Mouse (Mus musculus) hindbrain, embryonic 11.5 days (tissue): Measurements from ENCODE around the gene Grik5. TPM values are rescaled to one million over a fixed set of nuclear protein-coding genes. Genes with fewer than 3 reads are reported as not detected.
A peak's percentile ranks its signal among the peaks of the same experiment; 100 is the strongest.

ENCODE experiments used
- ATAC-seq: fragments of 200-750 bp; cut with Nextera tagmentation; 2 replicates; pipeline ENCODE4 v1.8.0; 2017; ENCODE audit warnings: mild to moderate bottlenecking, moderate TSS enrichment, moderate library complexity; ENCODE audit not compliant: low FRiP score
- DNase-seq: peaks from one replicate; pipeline ENCODE4 v3.0.0-alpha.2; 2015; ENCODE audit warnings: low spot score
- H3K27ac ChIP-seq: fragments of 300-500 bp; sonication (generic); 2 replicates; pipeline ENCODE4 v1.5.1; 2014; ENCODE audit warnings: mild to moderate bottlenecking, low read depth, low read length
- H3K27me3 ChIP-seq: fragments of 300-500 bp; sonication (generic); 2 replicates; pipeline ENCODE4 v1.6.1; 2014; ENCODE audit warnings: mild to moderate bottlenecking, low read length, moderate library complexity, mixed read lengths; ENCODE audit not compliant: control insufficient read depth, insufficient read depth
- H3K36me3 ChIP-seq: fragments of 300-500 bp; sonication (generic); 2 replicates; pipeline ENCODE4 v1.6.1; 2014; ENCODE audit warnings: mild to moderate bottlenecking, low read length, moderate library complexity, mixed read lengths; ENCODE audit not compliant: control insufficient read depth, insufficient read depth
- H3K4me1 ChIP-seq: fragments of 300-500 bp; sonication (generic); replicated peaks from 2 replicates; pipeline ENCODE4 v1.6.1; 2014; ENCODE audit warnings: low read length, mixed read lengths; ENCODE audit not compliant: control insufficient read depth, insufficient read depth
- H3K4me2 ChIP-seq: fragments of 300-500 bp; sonication (generic); replicated peaks from 2 replicates; pipeline ENCODE4 v1.6.1; 2014; ENCODE audit warnings: mild to moderate bottlenecking, low read depth, low read length
- H3K4me3 ChIP-seq: fragments of 300-500 bp; sonication (generic); 2 replicates; pipeline ENCODE4 v1.5.1; 2014; ENCODE audit warnings: low read depth, low read length
- H3K9ac ChIP-seq: fragments of 300-500 bp; sonication (generic); 2 replicates; pipeline ENCODE4 v1.6.1; 2014; ENCODE audit warnings: low read depth, low read length
- H3K9me3 ChIP-seq: fragments of 300-500 bp; sonication (generic); 2 replicates; pipeline ENCODE4 v1.6.1; 2016; ENCODE audit warnings: low read length; ENCODE audit not compliant: control insufficient read depth
- WGBS: fragments of 180-500 bp; shearing (Covaris S2); extraction: QIAGEN DNeasy Blood & Tissue Kit; methylation state at CpG from one replicate; pipeline ENCODE4 v1.1.7; 2014; 5-methylcytosine and 5-hydroxymethylcytosine counted together
- polyA plus RNA-seq: library from polyadenylated mRNA; unstranded; fragments of >200 nt; fragmentation: Nextera tagmentation; extraction: Ambion mirVana; gene quantifications from 2 replicates; pipeline ENCODE4 v1.2.1, GENCODE M21; 2014

Grik5 gene
- polyA plus RNA-seq, 1 experiment from 2014 or later, result 14.4 TPM

DNA sequence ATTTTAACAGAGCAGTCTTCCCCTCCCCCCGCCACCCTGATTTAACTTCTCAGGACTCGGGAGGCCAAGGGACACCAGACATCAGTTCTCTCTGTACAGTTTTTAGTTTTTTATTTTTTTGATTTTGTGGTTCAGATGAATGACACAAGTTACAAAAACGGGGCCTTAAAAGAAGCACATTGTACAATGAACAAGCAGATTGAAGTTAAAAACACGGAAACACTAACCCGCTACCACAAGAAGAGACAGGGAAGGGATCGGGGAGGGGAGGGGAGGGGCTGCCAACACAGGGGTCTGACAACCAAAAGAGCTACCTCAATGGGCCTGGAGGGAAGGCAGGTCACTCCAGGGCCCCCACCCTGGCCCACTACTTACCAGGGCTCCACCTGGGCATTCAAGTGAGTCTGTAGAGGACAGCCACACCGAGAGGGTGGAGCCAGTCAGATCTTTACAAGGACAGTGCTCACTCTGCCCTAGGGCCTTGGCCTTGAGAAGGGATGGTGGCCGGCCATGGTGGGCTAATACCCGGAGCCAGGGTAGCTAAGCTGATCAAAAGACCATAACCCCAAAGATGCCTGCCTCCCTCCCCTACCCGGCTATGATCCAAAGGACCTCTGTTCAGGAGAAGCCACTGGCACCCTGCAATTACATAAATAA, 15.2 kb upstream of the Grik5 start:
- no peak overlapping the region for H3K9ac ChIP-seq
- DNase-seq, result peak; percentile 39
- peaks cover 9% of the 10 kb centered on the region; the same call in 1 of the 2 replicates for H3K36me3 ChIP-seq
- WGBS, result 47% methylated on average over 10 of the region's 10 CpGs
- no peak overlapping the region for H3K4me2 ChIP-seq
- peaks cover 6% of the 10 kb centered on the region; the same call in 1 of the 2 replicates for H3K4me1 ChIP-seq
- ATAC-seq, result peak; percentile 47
- no peaks in the 10 kb centered on the region for H3K27me3 ChIP-seq
- peak overlapping the region; percentile 18; the same call in 1 of the 2 replicates for H3K27ac ChIP-seq
- H3K9me3 ChIP-seq, result no peaks in the 10 kb centered on the region
- H3K4me3 ChIP-seq, result no peak overlapping the region

DNA sequence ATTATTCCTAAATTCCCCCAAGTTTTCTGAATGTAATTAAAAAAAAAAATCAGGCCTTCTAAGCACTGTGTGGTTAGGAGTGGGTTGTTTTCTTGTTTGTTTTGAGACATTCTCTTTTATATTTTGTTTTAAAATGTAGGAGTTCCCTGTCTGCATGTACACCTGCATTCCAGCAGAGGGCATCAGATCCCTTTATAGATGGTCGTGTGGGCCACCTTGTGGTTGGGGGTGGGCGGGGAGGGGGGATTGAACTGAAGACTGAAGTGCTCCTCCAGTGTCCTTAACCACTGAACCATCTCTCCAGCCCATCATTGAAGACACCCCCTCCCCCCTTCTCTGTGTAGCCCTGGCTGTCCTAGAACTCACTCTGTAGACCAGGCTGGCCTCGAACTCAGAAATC, 14.5 kb upstream of the Grik5 start:
- WGBS, result 59% methylated on average over 3 of the region's 3 CpGs
- Histone ChIP-seq H3K27me3 (no peaks in the 10 kb centered on the region), H3K9ac (no peak overlapping the region), H3K4me2 (no peak overlapping the region), H3K4me3 (no peak overlapping the region), H3K36me3 (peaks cover 14% of the 10 kb centered on the region; the same call in 1 of the 2 replicates), H3K9me3 (no peaks in the 10 kb centered on the region), H3K4me1 (peaks cover 6% of the 10 kb centered on the region; the same call in 1 of the 2 replicates), H3K27ac (no peak overlapping the region)
- ATAC-seq, result no peak
- DNase-seq, result no peak

DNA sequence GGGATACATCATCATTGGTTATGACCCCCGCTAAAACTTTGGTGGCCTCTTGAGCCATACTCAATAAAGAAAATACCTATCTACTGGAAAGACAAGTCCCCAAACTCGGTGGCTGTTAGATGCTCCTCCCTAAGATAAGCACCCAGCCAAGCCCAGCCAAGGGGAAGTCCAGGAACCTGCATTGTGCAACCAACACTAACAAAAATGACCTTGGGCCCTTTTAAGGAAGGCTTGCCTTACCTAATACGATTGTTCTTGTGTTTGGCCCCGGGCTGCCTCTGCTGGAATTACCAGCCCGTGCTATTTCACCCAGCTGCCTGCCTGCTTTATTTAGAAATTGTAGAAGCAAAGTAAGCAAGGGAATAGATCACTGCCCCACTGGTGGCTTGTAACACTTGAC, 12.5 kb upstream of the Grik5 start:
- Histone ChIP-seq H3K4me2 (no peak overlapping the region), H3K27ac (no peak overlapping the region), H3K4me1 (peaks cover 5% of the 10 kb centered on the region; the same call in 1 of the 2 replicates), H3K9ac (no peak overlapping the region), H3K9me3 (no peaks in the 10 kb centered on the region), H3K27me3 (no peaks in the 10 kb centered on the region), H3K36me3 (peaks cover 24% of the 10 kb centered on the region), H3K4me3 (no peak overlapping the region)
- DNase-seq, result no peak
- no peak for ATAC-seq
- WGBS, result 92% methylated on average over 5 of the region's 5 CpGs

DNA sequence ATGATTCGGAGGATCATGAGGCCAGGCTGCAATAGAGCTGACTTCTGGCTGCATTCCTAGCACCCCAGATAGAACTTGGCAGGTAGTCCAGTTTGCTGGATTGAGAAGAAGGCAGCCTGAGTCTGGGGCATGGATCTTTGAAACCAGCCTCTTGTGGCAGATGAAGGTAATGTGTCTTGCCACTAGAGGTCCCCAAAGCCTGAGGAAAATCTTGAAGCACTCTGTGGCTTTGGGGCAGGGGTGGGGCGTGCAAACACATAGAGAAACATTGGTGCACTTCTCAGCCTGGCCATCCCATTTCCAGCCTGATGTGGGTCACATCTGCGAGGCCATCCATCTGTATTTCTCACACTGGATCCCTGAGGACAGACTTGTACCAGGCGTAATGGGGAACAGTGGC, 10.4 kb upstream of the Grik5 start:
- H3K36me3 ChIP-seq, result peaks cover 27% of the 10 kb centered on the region
- 0 out of 2 replicates have a peak, but pooled peaks have one; percentile 13 for ATAC-seq
- peaks cover 7% of the 10 kb centered on the region for H3K4me1 ChIP-seq
- no peaks in the 10 kb centered on the region for H3K27me3 ChIP-seq
- peak; percentile 65 for DNase-seq
- 74% methylated on average over 4 of the region's 4 CpGs for WGBS
- H3K4me3 ChIP-seq, result no peak overlapping the region
- no peaks in the 10 kb centered on the region for H3K9me3 ChIP-seq
- no peak overlapping the region for H3K4me2 ChIP-seq
- H3K9ac ChIP-seq, result no peak overlapping the region
- H3K27ac ChIP-seq, result no peak overlapping the region

DNA sequence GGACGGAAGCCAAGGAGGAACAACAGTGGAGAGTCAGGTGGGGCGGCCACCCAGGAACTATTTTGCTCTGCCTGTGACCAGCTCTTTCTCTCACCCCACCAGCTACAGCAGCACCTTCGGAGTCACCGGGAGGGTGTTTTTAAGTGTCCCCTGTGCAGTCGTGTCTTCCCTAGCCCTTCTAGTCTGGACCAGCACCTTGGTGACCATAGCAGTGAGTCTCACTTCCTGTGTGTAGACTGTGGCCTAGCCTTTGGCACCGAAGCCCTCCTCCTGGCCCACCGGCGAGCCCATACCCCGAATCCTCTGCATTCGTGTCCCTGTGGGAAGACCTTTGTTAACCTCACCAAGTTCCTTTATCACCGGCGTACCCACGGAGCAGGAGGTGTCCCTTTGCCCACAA, 8.3 kb upstream of the Grik5 start:
- Histone ChIP-seq H3K9me3 (no peaks in the 10 kb centered on the region), H3K9ac (no peak overlapping the region), H3K4me3 (no peak overlapping the region), H3K27me3 (no peaks in the 10 kb centered on the region), H3K27ac (no peak overlapping the region), H3K4me2 (no peak overlapping the region), H3K4me1 (peaks cover 9% of the 10 kb centered on the region), H3K36me3 (peaks cover 27% of the 10 kb centered on the region)
- DNase-seq (no peak), ATAC-seq (no peak)
- WGBS, result 94% methylated on average over 13 of the region's 13 CpGs

DNA sequence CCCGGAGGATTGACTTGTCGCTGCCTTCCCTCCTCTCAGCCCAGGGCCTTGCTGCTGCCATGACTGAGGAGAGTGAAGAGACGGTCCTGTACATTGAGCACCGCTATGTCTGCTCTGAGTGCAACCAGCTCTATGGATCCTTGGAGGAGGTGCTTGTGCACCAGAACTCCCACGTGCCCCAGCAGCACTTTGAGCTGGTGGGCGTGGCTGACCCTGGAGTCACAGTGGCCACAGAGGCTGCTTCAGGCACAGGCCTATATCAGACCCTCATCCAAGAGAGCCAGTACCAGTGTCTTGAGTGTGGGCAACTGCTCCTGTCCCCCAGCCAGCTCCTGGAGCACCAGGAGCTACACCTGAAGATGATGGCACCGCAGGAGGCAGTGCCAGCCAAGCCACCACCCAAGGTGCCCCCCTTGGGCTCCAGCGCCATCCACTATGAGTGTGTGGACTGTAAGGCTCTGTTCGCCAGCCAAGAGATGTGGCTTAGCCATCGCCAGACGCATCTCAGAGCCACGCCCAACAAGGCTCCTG, 7.4 kb upstream of the Grik5 start:
- Histone ChIP-seq H3K4me1 (peaks cover 12% of the 10 kb centered on the region), H3K4me2 (no peak overlapping the region), H3K27ac (no peak overlapping the region), H3K36me3 (peaks cover 25% of the 10 kb centered on the region), H3K27me3 (no peaks in the 10 kb centered on the region), H3K4me3 (peak overlapping the region; percentile 6; the same call in 1 of the 2 replicates), H3K9me3 (no peaks in the 10 kb centered on the region), H3K9ac (no peak overlapping the region)
- WGBS, result 84% methylated on average over 12 of the region's 12 CpGs
- ATAC-seq (no peak), DNase-seq (no peak)

DNA sequence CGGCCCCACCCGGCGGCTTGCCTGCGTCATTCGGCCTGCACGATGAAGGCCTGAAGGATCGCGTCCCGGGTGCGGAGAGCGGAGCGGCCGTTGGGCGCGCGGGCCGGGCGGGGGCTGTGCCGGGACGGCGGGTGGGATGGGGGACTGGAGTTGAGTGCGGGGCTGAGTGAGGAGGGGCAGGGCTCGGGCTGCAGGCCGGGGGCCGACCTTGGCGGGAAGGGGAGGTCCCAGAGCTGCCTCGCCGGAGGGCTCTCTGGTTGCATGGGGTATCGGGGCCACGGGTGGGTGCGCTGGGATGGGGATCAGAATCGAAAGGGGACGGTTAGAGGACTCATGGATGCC, 5.2 kb upstream of the Grik5 start:
- Histone ChIP-seq H3K27ac (peak overlapping the region; percentile 93), H3K36me3 (peaks cover 17% of the 10 kb centered on the region; the same call in 1 of the 2 replicates), H3K4me1 (peaks cover 17% of the 10 kb centered on the region), H3K4me2 (peak overlapping the region; percentile 76), H3K9me3 (no peaks in the 10 kb centered on the region), H3K27me3 (no peaks in the 10 kb centered on the region), H3K4me3 (peak overlapping the region; percentile 92), H3K9ac (peak overlapping the region; percentile 96)
- WGBS, result under 1% methylated on average over 32 of the region's 33 CpGs
- peak; percentile 63; the same call in 1 of the 2 replicates for ATAC-seq
- no peak for DNase-seq

DNA sequence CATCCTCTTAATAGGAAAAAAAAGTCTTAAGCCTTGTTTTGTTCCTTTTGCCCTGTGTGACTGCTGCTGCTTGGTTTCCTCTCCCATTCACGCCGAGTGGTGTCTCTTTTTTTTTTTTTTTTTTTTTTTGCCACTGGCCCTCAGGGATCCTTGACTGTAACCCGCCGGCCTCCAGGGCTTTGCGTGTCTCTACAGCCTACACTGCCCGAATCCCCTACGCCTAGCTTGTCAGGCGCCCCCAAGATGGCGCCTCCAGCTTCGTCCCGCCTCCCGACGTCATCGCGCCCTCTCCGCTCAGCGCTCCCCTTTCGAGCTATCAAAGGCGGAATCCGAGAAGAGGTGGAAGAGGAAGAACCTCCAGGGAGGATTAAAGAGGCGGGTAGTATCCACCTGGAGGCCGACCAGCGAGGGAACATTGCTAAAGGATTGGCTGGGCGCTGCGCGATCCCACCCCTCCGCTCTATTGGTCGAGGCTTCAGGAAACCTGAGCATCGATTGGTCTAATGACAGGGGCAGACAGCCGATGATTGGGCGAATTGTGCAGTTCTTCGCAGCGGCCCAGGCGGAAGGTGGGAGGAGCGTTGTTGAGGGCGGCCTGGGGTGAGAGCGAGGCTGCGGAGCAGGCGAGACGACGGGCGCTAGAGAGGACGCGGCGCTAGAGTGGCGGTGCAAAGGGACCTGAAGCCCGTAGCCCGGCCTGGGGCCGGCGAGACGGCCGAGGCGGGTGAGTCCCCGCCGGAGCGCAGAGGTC, 4.7 kb upstream of the Grik5 start:
- DNase-seq (peak; percentile 94), ATAC-seq (peak; percentile 97)
- peaks cover 15% of the 10 kb centered on the region; the same call in 1 of the 2 replicates for H3K36me3 ChIP-seq
- H3K4me1 ChIP-seq, result peaks cover 17% of the 10 kb centered on the region
- H3K9me3 ChIP-seq, result no peaks in the 10 kb centered on the region
- H3K27ac ChIP-seq, result peak overlapping the region; percentile 93
- peak overlapping the region; percentile 96 for H3K9ac ChIP-seq
- WGBS, result under 1% methylated on average over 51 of the region's 56 CpGs
- H3K4me3 ChIP-seq, result peak overlapping the region; percentile 92
- H3K4me2 ChIP-seq, result peak overlapping the region; percentile 76
- no peaks in the 10 kb centered on the region for H3K27me3 ChIP-seq
